Mouse (Mus musculus): Measurements from ENCODE around the gene Lin37.

GRCm38 (mm10) chr7:30525954-30526353 is 33.7 kb downstream of the Lin37 start:
- TF ChIP-seq CTCF (IDR thresholded peaks at IDR 0.05; ENCODE audit: insufficient read depth, low read depth, low read length) (no peak), POLR2A (IDR thresholded peaks at IDR 0.05; ENCODE audit: insufficient read depth, low read depth, low read length) (no peak)

Data from olfactory bulb, adult 2 months (tissue).